Mouse (Mus musculus) lung, postnatal 25 days (tissue): Measurements from ENCODE around the gene Ccdc105.

Source experiments
- DNase-seq: peaks from one replicate; pipeline ENCODE4 v3.0.0; 2022; ENCODE audit warnings: low spot score

The Ccdc105 gene

DNA sequence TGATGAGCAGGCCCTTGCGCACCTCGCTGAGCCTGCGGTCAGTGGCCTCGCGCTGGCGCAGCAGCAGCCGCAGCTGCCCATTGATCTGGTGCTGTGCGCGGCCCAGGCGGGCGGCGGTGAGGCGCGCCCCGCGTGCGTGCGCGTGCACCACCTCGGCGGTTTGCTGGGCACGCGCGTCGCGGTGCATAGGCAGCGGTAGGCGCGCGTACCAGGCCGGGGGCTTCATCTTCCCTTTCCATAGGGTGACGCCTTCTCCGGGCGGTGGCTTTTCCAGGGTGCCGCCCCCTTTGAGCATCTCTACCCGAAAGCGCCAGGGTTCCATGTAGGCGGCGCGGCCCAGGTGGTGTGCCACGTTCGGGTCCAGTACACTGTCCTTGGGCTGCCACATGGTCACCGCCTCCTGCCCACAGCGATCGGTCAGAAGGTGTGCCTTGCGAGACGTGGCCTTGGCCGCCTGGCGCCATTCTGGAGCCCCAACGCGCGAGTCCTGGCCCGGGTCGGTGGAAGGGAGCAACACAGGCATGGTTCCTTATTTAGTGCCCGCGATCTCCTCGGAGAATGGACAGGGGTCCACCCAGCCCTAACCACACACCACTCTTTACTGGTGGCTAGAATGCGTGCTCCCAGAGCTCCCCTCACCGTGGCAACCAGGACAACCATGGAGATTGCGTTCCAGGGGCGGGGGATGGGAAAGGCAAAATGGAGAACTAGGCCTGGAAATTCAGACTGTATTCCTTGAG, at the start of gene Ccdc105:
Ccdc105 (minus strand) TSS at position 614 of the 740 bp plus-strand sequence.
- DNase-seq = no peak

DNA sequence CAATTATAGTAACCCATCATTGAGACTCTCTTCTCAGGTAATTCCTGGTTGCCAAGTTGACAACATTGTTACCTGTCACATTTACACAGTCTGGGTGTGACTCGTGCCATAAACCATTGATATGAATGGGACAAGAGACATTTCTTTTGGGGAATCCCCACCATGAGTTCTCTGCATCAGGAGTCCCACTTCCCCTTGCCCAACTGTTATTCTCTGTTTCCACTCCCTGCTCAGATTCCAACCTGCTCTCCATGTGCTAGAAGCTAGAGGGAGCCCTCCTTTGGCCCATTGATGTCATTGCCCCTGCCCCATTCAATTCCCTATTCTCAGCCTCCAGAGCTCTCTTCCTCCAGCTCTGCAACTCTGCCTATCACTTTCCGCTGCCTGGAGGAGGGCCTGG, 48.6 kb upstream of the Ccdc105 start:
- DNase-seq = no peak

DNA sequence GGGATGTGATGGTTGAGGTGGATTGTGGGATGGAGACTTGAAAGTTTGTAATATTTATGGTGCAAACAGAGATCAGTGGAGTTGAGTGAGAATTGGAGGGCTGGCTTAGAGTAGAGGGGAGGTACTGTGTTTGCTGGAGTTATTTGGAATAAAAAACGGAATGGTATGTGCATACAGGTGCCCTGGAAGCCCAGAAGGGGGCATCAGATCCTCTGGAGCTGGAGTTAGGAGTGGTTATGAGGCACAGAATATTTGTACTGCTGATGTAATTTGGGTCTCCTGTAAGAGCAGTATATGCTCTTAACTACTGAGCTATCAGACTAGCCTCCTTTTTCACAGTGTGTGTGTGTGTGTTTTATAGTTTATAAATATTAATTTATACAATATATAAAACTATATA, 37.7 kb upstream of the Ccdc105 start:
- no peak for DNase-seq

DNA sequence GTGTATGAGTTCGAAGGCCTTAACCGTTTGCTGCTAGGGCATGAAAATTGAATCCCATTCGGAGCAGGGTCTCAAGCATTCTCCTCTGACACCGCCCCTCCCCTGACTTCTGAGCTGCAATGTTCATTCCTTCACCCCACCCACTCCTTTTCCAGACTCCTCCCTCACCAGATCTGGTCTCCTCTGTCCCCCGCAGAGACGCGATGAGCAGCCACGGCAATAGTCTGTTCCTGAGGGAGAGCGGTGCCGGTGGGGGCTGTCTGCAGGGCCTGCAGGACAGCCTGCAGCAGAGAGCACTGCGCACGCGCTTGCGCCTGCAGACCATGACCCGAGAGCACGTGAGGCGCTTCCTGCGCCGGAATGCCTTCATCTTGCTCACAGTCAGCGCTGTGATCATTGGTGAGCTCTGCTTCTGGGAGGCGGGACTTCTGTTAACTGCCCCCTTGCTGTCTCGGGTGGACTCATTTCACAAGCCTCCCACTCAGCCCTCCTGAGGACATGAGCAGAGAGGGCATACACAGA, 34.8 kb upstream of the Ccdc105 start:
- peak; percentile 41 for DNase-seq

DNA sequence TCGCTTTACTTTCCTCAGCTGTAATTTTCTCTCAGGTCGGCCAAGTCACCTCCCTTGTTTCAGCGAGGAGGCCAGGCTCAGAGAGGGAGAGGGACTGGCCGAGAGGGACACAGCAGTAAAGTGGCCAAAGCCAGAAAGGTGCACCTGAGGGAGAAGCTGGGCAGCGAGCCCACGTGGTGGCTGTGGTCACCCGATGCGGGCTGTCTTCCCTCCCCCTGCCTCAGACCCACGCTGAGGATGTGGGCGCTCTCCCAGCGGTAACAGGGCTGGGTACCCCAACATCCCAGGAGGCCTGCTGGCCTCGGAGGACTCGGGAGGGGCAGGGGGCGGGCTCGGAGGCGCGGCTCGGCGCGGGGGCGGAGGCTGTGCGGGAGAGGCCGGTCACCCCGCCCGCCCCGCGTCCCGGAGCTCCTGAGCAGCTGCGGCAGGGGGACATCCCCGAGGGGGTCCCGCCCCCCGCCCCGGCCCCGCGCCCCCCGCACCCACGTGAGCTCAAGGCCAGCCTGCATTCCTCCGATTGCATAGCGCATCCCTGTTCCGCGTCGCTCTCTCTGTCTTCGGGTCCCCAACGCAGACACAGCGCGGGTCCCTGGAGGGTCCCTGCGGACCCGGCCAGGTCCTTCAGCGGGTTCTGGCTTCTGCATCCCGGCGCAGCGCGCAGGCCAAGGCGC, 27.3 kb upstream of the Ccdc105 start, which contains the start of gene Slc1a6:
Slc1a6 (plus strand) TSS at position 516 of the 671 bp plus-strand sequence.
- DNase-seq = no peak

DNA sequence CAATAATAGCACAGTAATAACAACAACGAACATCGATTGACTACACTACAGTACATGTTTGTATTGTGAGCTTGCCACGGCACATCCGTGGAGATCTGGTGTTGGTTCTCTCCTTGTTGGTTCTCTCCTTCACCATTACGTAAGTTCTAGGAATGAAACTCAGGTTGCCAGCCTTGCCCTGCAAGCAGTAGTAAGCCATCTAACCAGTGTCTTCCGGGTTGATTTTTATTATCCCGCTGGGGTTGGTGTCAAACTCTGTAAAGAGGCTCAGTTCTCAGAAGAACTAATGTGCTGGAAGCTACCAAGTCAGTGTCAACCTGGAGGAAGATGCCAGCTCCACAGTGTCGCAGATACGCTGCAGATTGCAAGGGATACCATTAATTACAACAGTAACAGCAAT, 26.7 kb upstream of the Ccdc105 start:
- DNase-seq = no peak

DNA sequence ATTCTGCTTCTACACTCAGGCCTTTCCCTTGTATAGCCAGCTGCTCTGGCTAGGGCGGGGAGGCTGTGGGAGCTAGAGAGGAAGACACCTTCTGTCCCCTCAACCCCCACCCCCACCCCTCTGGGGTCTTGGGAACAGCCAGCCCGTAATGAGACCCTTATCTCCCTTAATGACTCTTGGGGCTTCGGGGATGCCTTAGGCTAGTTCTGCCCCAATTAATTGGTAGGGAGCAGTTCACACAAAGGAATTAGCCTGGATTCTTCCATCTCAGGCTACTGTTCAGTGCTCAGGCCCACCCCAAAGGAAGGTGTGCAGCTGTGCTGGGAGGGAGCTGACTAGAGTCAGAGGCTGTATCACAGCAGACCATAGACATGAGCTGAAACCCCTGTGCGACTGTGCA, 23.0 kb upstream of the Ccdc105 start:
- DNase-seq = no peak

DNA sequence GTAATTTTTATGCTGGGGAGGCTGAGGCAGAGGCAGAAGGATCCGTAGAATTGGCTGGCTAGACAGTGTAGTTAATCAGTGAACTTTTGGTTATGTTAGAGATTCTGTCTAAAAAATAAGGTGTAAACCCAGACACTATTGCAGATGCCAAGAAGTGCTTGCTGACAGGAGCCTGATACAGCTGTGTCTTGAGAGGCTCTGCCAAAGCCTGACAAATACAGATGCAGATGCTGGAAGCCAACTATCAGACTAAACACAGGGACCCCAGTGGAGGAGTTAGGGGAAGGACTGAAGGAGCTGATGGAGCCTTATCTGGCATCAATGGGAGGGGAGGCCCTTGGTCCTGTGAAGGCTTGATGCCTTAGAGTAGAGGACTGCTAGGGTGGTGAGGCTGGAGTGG, 12.7 kb upstream of the Ccdc105 start:
- no peak for DNase-seq

DNA sequence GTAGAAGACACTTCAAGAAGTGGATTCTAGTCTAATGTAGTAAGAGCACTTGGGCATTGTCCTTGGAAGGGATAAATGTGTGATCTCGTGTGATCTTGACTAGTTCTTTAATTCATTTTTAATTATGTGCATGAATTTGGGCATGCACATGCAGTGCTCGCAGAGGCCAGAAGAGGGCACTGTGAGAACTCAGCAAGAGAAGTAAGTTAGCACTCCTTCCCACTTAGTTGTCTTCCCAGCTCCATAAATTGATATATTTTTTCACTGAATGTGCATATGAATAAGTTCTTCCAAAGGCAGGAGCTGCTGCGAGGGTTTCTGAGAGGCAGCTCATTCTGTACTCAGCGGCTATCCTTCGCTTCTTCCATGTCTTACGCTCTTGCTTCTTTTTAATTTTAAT, 3.2 kb upstream of the Ccdc105 start:
- peak; percentile 24 for DNase-seq

DNA sequence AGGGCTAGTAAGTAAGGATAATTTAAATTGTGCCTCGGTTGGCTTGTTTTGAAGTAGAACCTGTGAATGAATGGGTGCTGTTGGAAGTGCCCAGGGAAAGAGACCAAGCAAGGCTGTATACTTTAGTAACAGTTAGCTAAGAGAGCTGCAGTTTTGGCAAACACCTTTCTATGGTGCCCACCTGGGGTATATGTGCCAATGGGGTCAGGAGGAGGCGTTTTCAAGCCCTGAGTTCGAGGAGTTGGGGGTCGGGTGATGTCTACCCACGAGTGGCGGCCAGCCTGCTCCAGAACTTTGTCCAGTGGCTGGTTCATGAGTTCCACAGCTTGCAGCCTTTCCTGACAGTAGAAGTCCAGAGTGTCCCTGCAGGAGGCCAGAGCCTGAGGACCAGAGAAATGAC, 3.9 kb downstream of the Ccdc105 start:
- DNase-seq = no peak

DNA sequence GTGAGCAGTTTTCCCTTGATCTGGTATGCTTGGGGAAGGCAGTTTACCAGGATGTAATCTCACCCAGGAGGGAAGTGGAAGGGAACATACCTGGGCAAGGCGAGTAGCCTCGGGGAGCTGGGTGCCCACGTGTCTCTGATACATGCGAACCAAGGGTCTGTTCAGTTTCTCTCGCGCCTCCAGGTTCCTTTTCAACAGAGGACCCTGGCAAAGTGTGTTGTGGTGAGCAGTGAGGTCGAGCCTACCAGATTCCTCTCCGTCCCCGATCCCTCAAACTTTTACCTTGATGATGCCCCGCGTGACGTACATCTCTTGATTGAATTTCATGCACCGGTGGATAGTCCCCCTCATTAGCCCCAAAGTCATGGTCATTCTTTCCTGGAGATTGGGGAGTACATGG, 4.7 kb downstream of the Ccdc105 start:
- DNase-seq = no peak

DNA sequence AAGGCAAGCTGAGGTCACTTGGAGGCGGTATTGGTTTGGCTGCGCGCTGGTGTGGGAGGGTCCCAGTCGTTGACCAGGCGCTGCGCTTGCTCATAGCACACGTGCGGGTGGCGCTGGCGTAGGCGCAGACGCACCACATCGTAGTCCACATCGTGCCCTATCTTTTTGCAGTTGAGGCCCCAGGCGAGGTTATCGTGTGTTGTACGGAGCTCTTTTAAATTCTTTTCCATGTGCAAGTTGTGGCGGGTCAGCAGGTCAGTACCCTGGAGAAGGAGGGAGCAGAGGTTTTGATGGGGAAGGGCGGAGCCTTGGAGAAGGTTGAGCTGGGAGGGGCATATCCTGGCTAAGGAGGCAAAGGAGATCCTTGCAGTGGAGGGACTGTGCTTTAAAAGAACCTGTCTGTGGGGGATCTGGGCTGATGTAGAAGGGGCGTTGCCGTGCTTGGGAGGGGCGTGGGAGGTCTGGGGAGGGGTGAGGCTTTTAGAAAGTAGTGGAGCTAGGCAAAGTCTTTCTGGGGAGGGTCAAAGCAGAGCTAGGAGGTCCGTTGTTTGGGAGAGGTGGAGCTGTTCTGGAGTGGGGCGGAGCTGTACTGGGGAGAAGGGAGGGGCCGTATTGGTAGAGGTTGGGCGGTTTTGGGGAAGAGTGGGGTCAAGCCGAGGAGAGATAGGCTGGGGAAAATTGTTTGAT, 5.7 kb downstream of the Ccdc105 start:
- no peak for DNase-seq

DNA sequence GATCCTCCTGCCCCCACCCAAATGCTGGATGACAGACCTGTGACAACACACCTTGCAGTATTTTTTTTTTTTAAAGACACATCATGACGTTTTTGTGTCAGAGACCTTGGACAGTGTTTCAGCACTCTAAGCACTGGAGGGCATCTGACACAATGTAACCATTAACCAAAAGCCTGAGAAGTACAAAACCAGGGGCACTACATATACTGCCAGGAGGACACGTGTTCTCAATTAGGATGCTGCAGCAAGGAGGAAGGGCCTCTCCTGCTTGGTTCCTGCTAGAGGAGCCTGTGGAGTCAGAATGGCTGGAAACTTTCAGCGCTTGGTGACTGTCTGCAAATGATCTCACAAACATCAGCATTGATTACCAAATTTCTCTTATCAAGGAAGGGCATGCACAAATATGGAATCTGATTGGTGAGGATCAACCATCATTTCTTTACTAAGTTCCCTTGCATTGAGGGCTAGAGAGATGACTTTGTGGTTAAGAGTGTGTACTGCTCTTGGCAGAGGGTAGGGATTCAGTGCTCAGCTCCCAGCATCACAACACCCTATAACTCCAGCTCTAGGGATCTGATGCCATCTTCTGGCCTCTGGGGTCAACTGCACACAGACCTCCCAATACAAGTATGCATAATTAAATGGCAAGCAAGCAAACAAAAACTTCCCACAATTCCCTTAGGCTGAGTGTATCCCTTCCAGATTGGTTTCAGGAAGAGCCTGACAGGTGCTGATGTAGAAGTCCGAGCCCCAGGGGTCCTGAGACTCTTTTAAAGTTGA, 7.2 kb downstream of the Ccdc105 start:
- no peak for DNase-seq

DNA sequence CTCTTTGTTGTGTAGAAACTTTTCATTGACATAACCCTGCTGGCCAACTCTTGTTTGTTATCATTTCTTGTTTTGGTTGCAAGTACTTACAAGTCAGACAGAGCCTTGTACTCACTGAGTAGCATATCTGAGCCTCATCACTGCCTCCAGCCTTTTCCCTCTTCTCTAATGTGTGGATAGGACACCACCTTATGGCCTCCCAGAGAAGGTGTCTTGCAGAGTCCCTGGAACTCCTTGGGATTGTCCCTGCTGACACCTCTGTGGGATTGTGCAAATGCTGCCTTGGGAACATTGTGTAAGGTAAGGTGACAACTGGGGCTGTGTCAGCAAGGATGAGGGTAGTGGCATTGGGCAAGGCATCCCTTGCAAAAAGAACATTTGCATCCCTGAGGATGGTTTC, 9.1 kb downstream of the Ccdc105 start:
- no peak for DNase-seq

DNA sequence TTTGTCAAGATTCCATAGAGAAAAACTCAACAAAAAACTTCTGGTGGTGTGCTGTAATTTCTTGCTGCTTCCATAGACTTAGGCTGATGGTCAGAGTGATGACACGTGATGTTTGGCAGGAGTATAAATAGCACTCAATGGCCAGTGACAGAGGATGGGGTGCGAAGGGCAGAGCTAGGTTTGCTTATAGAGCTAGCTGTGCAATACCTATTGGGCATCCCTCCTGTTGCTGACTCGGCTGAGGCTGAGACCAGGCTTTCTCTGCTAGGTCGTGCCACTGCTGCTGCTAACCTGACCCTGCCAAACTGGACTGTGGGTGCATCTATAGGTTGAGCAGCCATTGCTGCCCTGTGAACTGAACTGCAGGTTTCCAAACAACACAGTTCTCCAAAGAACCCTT, 13.0 kb downstream of the Ccdc105 start:
- no peak for DNase-seq

DNA sequence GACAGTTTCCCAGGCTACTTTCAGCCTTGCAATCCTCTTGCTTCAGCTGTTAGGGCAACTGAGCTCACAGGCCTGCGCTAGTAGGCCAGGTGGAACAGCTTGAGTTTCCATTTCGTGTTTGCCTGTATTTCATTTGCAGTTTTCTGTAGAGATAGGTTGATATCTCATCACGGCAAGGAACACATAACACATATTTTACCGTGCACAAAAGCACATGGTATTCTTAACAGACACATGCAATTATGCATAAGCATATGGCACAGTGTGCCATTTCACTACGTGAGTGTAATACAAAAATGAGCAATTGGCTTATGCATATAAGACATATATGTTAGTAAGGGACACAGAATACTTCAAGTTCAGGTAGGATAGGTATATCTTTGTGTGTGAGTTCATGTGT, 25.0 kb downstream of the Ccdc105 start:
- DNase-seq = no peak

DNA sequence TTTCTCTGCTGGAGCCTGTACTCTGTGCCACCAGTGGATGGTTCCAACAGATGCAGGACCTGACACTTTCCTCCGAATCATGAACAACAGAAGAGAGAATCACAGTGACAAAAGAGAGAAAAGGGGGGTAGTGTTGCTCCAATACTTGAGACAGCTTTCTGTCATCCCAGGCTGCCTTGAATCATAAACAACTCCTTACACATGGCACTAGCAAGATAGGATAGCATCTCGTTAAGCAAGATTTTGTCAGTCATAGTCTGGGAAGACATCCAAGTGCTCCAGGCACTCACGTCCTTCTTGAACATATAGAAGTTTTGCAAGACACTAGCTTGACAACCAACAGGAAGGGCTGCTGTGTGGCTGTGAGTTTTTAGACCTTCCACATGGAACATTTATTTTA, 25.8 kb downstream of the Ccdc105 start:
- DNase-seq = no peak

DNA sequence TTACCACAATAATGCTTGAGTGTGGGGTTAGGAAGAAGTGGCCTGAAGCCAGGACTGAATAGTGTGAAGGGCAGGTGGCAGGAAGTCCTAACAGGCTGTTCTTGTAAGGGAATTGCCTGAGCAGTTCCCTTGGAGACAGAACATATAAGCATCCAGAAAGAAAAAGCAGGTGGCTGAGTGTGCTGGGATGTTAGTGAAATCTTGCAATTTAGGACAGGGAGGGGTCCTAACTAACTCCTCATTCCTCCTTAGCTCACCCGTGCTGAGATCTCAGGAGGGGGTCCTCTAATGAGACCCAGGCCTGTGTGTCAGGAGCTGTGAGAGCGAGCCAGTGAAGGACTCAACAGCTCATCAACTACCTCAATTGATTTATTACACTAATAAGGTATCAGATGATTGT, 29.4 kb downstream of the Ccdc105 start:
- DNase-seq = no peak

DNA sequence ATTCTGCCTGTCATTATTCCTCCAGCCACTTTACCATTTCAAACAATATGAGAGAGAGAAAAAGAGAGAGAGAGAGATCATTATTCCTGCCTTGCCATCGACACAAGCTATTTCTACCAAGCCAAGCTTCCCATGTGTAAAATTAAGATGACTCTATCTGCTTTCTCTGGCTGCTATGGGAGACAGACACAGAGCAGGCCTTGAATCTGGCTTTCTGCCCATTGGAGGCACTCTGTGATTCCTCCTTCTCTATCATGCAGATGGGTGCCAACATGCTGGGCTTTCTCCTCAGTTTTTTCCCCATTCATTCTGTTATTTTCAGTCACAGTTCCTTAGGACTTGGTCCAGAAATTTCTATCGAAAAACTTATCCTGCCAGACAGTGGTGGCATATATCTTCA, 30.2 kb downstream of the Ccdc105 start:
- no peak for DNase-seq

DNA sequence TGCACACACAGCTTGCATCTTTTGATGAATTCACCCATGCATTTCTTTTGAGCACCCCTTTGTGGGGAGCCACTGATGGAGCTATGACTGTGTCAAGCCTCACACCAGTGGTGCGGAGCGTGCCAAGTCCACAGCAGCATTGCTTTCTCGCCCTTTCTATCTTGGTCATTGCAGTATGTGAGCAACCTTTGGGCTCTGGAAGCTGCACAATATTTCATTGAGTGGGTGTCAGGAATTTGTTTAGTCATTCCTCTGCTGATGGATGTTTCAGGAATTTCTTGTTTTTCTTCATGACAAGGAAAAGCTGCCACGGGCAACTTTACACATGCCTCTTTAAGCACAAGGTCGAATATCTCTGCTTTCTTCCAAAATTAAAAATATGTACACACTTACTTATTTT, 30.8 kb downstream of the Ccdc105 start:
- no peak for DNase-seq

DNA sequence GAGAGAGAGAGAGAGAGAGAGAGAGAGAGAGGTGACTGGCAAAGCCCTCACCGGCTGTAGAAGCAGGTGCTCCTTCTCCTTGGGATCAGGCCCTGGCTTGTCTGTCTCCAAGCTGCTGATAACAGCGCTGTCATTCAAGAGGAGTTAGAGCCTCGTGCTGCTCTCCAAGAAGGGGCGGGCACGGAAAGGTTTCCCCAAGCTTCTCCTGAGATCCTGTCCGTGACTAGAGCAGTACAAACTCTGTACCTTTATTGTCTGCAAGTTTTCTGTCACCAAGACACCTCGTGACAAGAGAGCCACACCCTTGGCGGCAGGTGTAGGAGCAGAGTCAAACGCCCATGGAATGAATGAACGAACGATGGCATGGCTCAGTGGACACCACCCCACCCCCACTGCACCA, 34.8 kb downstream of the Ccdc105 start, which contains the start of gene Casp14:
Casp14 (minus strand) TSS at position 239 of the 400 bp plus-strand sequence.
- no peak for DNase-seq

DNA sequence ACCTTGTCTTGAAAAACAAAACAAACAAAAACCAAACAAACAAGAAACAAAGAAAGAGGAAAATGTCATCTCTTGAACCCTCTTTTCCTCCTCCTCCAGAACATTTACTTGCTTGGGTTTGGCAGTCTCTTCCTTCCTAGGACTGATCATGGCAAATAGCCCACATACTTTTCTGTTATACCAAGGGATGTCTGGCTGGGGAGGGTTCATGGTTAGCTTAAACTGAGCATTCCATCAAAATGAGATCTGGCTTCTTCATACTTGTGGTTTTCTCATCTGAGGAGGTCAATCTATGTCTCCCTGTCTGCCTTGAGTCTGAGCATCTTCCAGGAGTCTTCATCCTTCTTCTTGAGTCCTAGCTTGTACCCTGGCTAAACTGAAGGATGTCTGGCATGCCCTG, 36.6 kb downstream of the Ccdc105 start:
- no peak for DNase-seq
